Mouse (Mus musculus) midbrain, embryonic 16.5 days (tissue): ENCODE results near the gene Npr2. TPM values are rescaled to one million over a fixed set of nuclear protein-coding genes. Genes with fewer than 3 reads are reported as not detected.

Experiments
- ATAC-seq: fragments of 200-750 bp; cut with Nextera tagmentation; 2 replicates; pipeline ENCODE4 v1.8.0; 2017; ENCODE audit warnings: moderate TSS enrichment
- H3K27ac ChIP-seq: fragments of 300-500 bp; sonication (generic); 2 replicates; pipeline ENCODE4 v1.5.1; 2014; ENCODE audit warnings: mild to moderate bottlenecking, low read length, mixed read lengths
- H3K27me3 ChIP-seq: fragments of 300-500 bp; sonication (generic); 2 replicates; pipeline ENCODE4 v1.6.1; 2014; ENCODE audit warnings: low read depth, low read length, mixed read lengths; ENCODE audit not compliant: control insufficient read depth, insufficient read depth
- H3K36me3 ChIP-seq: fragments of 300-500 bp; sonication (generic); 2 replicates; pipeline ENCODE4 v1.6.1; 2014; ENCODE audit warnings: mild to moderate bottlenecking, low read length, moderate library complexity, mixed read lengths; ENCODE audit not compliant: control insufficient read depth, insufficient read depth
- H3K4me1 ChIP-seq: fragments of 300-500 bp; sonication (generic); 2 replicates; pipeline ENCODE4 v1.6.1; 2014; ENCODE audit warnings: mild to moderate bottlenecking, low read length, mixed read lengths; ENCODE audit not compliant: control insufficient read depth, insufficient read depth
- H3K4me2 ChIP-seq: fragments of 300-500 bp; sonication (generic); 2 replicates; pipeline ENCODE4 v1.6.1; 2014; ENCODE audit warnings: mild to moderate bottlenecking, low read length, mixed read lengths
- H3K4me3 ChIP-seq: fragments of 300-500 bp; sonication (generic); 2 replicates; pipeline ENCODE4 v1.5.1; 2014; ENCODE audit warnings: low read depth, mild to moderate bottlenecking, low read length, moderate library complexity, mixed read lengths
- H3K9ac ChIP-seq: fragments of 300-500 bp; sonication (generic); 2 replicates; pipeline ENCODE4 v1.6.1; 2014; ENCODE audit warnings: low read depth, low read length, mixed read lengths
- H3K9me3 ChIP-seq: fragments of 300-500 bp; sonication (generic); replicated peaks from 2 replicates; pipeline ENCODE4 v1.6.1; 2014; ENCODE audit warnings: mild to moderate bottlenecking, low read length, mixed read lengths; ENCODE audit not compliant: control insufficient read depth, poor library complexity, severe bottlenecking
- WGBS: fragments of 180-500 bp; shearing (Covaris S2); extraction: QIAGEN DNeasy Blood & Tissue Kit; methylation state at CpG from one replicate; pipeline ENCODE4 v1.1.7; 2014; 5-methylcytosine and 5-hydroxymethylcytosine counted together
- polyA plus RNA-seq: library from polyadenylated mRNA; unstranded; fragments of >200 nt; fragmentation: Nextera tagmentation; extraction: Ambion mirVana; gene quantifications from 2 replicates; pipeline ENCODE4 v1.2.1, GENCODE M21; 2015

Gene Npr2
- polyA plus RNA-seq, 1 experiment from 2014 or later = 13.5 TPM

GRCm38 (mm10) chr4:43633736-43634135, 2.0 kb downstream of the Npr2 start:
- Histone ChIP-seq H3K9me3 (no peaks in the 10 kb centered on the region), H3K36me3 (no peaks in the 10 kb centered on the region), H3K4me3 (no peak overlapping the region), H3K4me1 (peaks cover 25% of the 10 kb centered on the region), H3K27ac (no peak overlapping the region), H3K4me2 (no peak overlapping the region), H3K9ac (no peak overlapping the region), H3K27me3 (no peaks in the 10 kb centered on the region)
- no peak for ATAC-seq
- WGBS = 93% methylated on average over 2 of the region's 2 CpGs

GRCm38 (mm10) chr4:43634621-43635374, 3.1 kb downstream of the Npr2 start:
- WGBS = 87% methylated on average over 7 of the region's 7 CpGs
- H3K4me2 ChIP-seq = no peak overlapping the region
- no peak overlapping the region for H3K4me3 ChIP-seq
- H3K36me3 ChIP-seq = no peaks in the 10 kb centered on the region
- no peak for ATAC-seq
- H3K27me3 ChIP-seq = no peaks in the 10 kb centered on the region
- no peak overlapping the region for H3K27ac ChIP-seq
- peaks cover 25% of the 10 kb centered on the region for H3K4me1 ChIP-seq
- H3K9ac ChIP-seq = no peak overlapping the region
- H3K9me3 ChIP-seq = no peaks in the 10 kb centered on the region

GRCm38 (mm10) chr4:43636751-43637150, 5.0 kb downstream of the Npr2 start:
- Histone ChIP-seq H3K9ac (no peak overlapping the region), H3K4me1 (peaks cover 15% of the 10 kb centered on the region), H3K4me3 (no peak overlapping the region), H3K36me3 (no peaks in the 10 kb centered on the region), H3K27me3 (no peaks in the 10 kb centered on the region), H3K9me3 (no peaks in the 10 kb centered on the region), H3K4me2 (no peak overlapping the region), H3K27ac (no peak overlapping the region)
- WGBS = 86% methylated on average over 6 of the region's 6 CpGs
- no peak for ATAC-seq

- no peak for ATAC-seq
- Histone ChIP-seq H3K9ac (no peak overlapping the region), H3K4me2 (no peak overlapping the region), H3K9me3 (no peaks in the 10 kb centered on the region), H3K27me3 (no peaks in the 10 kb centered on the region), H3K4me3 (no peak overlapping the region), H3K36me3 (no peaks in the 10 kb centered on the region), H3K4me1 (no peaks in the 10 kb centered on the region), H3K27ac (no peak overlapping the region)
- WGBS = 76% methylated on average over 9 of the region's 9 CpGs
Measured at GRCm38 (mm10) chr4:43640076-43640475, 8.3 kb downstream of the Npr2 start.

GRCm38 (mm10) chr4:43640491-43640890, 8.8 kb downstream of the Npr2 start:
- Histone ChIP-seq H3K27me3 (no peaks in the 10 kb centered on the region), H3K36me3 (no peaks in the 10 kb centered on the region)
- WGBS = 89% methylated on average over 6 of the region's 6 CpGs

GRCm38 (mm10) chr4:43649783-43650182, 18.0 kb downstream of the Npr2 start:
- peaks cover 2% of the 10 kb centered on the region; the same call in 1 of the 2 replicates for H3K4me1 ChIP-seq
- H3K9ac ChIP-seq = no peak overlapping the region
- no peak overlapping the region for H3K27ac ChIP-seq
- H3K4me2 ChIP-seq = no peak overlapping the region
- no peak for ATAC-seq
- no peak overlapping the region for H3K4me3 ChIP-seq
- H3K27me3 ChIP-seq = no peaks in the 10 kb centered on the region
- H3K36me3 ChIP-seq = peaks cover 5% of the 10 kb centered on the region
- peaks cover 4% of the 10 kb centered on the region; the same call in 1 of the 2 replicates for H3K9me3 ChIP-seq
- WGBS = 93% methylated on average over 3 of the region's 3 CpGs

More at GRCm38 (mm10) chr4:43640491-43640890, 8.8 kb downstream of the Npr2 start:
- H3K9ac ChIP-seq = no peak overlapping the region
- no peak overlapping the region for H3K4me3 ChIP-seq
- no peaks in the 10 kb centered on the region for H3K9me3 ChIP-seq
- H3K4me1 ChIP-seq = no peaks in the 10 kb centered on the region
- no peak overlapping the region for H3K4me2 ChIP-seq
- no peak for ATAC-seq
- H3K27ac ChIP-seq = no peak overlapping the region

- Histone ChIP-seq H3K4me2 (peak overlapping the region; percentile 56), H3K36me3 (peaks cover 3% of the 10 kb centered on the region; the same call in 1 of the 2 replicates), H3K4me3 (peak overlapping the region; percentile 35), H3K27me3 (no peaks in the 10 kb centered on the region), H3K9me3 (peaks cover 4% of the 10 kb centered on the region; the same call in 1 of the 2 replicates), H3K27ac (peak overlapping the region; percentile 50), H3K9ac (peak overlapping the region; percentile 0; the same call in 1 of the 2 replicates), H3K4me1 (peaks cover 5% of the 10 kb centered on the region; the same call in 1 of the 2 replicates)
- ATAC-seq = no peak
- 91% methylated on average over 4 of the region's 4 CpGs for WGBS
Measured at GRCm38 (mm10) chr4:43652726-43653125, 21.0 kb downstream of the Npr2 start.

- Histone ChIP-seq H3K9ac (peak within 1 kb of the TSS; percentile 0; the same call in 1 of the 2 replicates), H3K4me1 (peaks cover 5% of the 10 kb centered on the region; the same call in 1 of the 2 replicates), H3K27me3 (no peaks in the 10 kb centered on the region), H3K36me3 (peaks cover 3% of the 10 kb centered on the region; the same call in 1 of the 2 replicates), H3K4me2 (peak within 1 kb of the TSS; percentile 56), H3K4me3 (peak within 1 kb of the TSS; percentile 35), H3K9me3 (peaks cover 4% of the 10 kb centered on the region; the same call in 1 of the 2 replicates), H3K27ac (peak within 1 kb of the TSS; percentile 50)
- ATAC-seq = no peak
- WGBS = 15% methylated on average over 24 of the region's 24 CpGs
Measured at GRCm38 (mm10) chr4:43653161-43654015, 21.7 kb downstream of the Npr2 start, which contains the start of gene Spag8. Gene Spag8 (minus strand): TSS chr4:43653594.
